ENCODE assay signal across 10 mouse cellular contexts in genomic region chr11:26213643-26214042, GRCm38 (mm10). TPM values are rescaled to one million over a fixed set of nuclear protein-coding genes. Genes with fewer than 3 reads are reported as not detected.
"Had no signal": no experiment of that assay in that cellular context is flagged by ENCODE, and none has a peak within 500 bp of the region (broad histone marks: within the 10 kb centered on the region; RNA-seq: fewer than 3 reads in every experiment).

No protein-coding gene starts in this region.

RNA-seq across cellular contexts. Expression of gene 5730522E02Rik, which starts 3.1 kb away (rescaled TPM):
- total RNA-seq: gastrocnemius, adult 18-20 months; gastrocnemius, adult 2 months; gastrocnemius, adult 8-10 months; gastrocnemius, postnatal 10 days; gastrocnemius, postnatal 14 days; gastrocnemius, postnatal 25 days; gastrocnemius, postnatal 36 days; heart, adult 18-20 months; heart, adult 2 months; heart, adult 8-10 months had no signal
